In the genomic region with DNA sequence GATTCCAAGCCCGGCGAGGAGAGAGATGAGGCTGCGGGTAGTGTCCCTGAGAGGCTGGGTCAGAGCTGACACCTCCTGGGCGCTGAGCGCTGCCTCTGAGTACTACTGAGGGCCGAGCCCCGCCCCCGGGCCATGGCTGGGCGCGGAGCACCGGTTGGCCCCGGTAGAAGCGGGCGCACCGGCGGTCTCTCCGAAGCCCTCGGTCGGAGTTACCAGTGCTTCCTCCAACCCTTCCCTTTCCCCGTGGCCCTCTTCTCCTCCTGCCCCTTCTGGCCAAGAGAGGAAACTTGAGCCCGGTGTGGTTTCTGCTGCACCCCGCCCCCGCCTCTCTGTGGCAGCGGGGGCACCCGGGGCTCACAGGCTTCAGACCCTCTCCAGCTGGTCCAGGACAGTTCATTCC, we compare ENCODE assay signal across 8 mouse cellular contexts. TPM values are rescaled to one million over a fixed set of nuclear protein-coding genes. Genes with fewer than 3 reads are reported as not detected.
A peak's percentile ranks its signal among the peaks of the same experiment; 100 is the strongest.
DNase-seq lines count a peak whose midpoint lies in the region; ATAC-seq and TF ChIP-seq lines count a peak whose summit lies in the region.

No protein-coding gene starts in this region.

- WGBS in embryonic facial prominence, embryonic 10.5 days = under 1% methylated on average over 25 of the region's 25 CpGs
- WGBS in heart, postnatal 0 days = under 1% methylated on average over 25 of the region's 25 CpGs
- under 1% methylated on average over 25 of the region's 25 CpGs for WGBS in spleen, adult 2 months

- peaks cover 27% of the 10 kb centered on the region for H3K4me1 ChIP-seq in embryonic facial prominence, embryonic 10.5 days
- peaks cover 21% of the 10 kb centered on the region for H3K4me1 ChIP-seq in heart, postnatal 0 days (ENCODE audit: control insufficient read depth, insufficient read depth)
- H3K4me1 ChIP-seq in spleen, adult 2 months (ENCODE audit: control insufficient read depth, insufficient read depth, insufficient read length) = peaks cover 6% of the 10 kb centered on the region

- TF ChIP-seq CTCF in heart, postnatal 0 days (IDR thresholded peaks at IDR 0.05; ENCODE audit: low read depth) = no peak
- peak; percentile 8; the same call in 1 of the 2 replicates for TF ChIP-seq CTCF in spleen, adult 2 months (IDR thresholded peaks at IDR 0.05; ENCODE audit: extremely low read depth, insufficient read depth, insufficient read length, insufficient replicate concordance)

- H3K36me3 ChIP-seq in embryonic facial prominence, embryonic 10.5 days (replicated peaks) = peaks cover 5% of the 10 kb centered on the region
- no peaks in the 10 kb centered on the region for H3K36me3 ChIP-seq in heart, postnatal 0 days (replicated peaks; ENCODE audit: control insufficient read depth, insufficient read depth, low read length)
- no peaks in the 10 kb centered on the region for H3K36me3 ChIP-seq in spleen, adult 2 months (ENCODE audit: control insufficient read depth, insufficient read depth, low read length)

- TF ChIP-seq POLR2A in spleen, adult 2 months (IDR thresholded peaks at IDR 0.05; ENCODE audit: low read depth, low read length) = no peak

- H3K27ac ChIP-seq in embryonic facial prominence, embryonic 10.5 days (replicated peaks) = peak overlapping the region; percentile 81
- H3K27ac ChIP-seq in heart, postnatal 0 days (ENCODE audit: low read depth) = no peak overlapping the region
- H3K27ac ChIP-seq in spleen, adult 2 months (ENCODE audit: insufficient read depth, low read length) = peak overlapping the region; percentile 0; the same call in 1 of the 2 replicates

- no peaks in the 10 kb centered on the region for H3K9me3 ChIP-seq in embryonic facial prominence, embryonic 10.5 days
- no peaks in the 10 kb centered on the region for H3K9me3 ChIP-seq in heart, postnatal 0 days (replicated peaks; ENCODE audit: control insufficient read depth, low read length)

- peak overlapping the region; percentile 59 for H3K9ac ChIP-seq in heart, postnatal 0 days (replicated peaks; ENCODE audit: low read depth, low read length)

- peak; percentile 21; the same call in 1 of the 2 replicates for ATAC-seq in heart, postnatal 0 days (ENCODE audit: insufficient read depth, low read depth)
- peak; percentile 38 for ATAC-seq in megakaryocyte, adult 5-6 weeks (ENCODE audit: poor library complexity, severe bottlenecking)
- ATAC-seq in frontal cortex, adult (ENCODE audit: low TSS enrichment) = no peak

- DNase-seq in heart, adult 11 months = peak; percentile 93
- no peak for DNase-seq in heart, adult 8-10 months (ENCODE audit: low spot score)
- DNase-seq in embryonic facial prominence, embryonic 10.5 days (ENCODE audit: low spot score) = peak; percentile 68
- peak; percentile 51 for DNase-seq in heart, postnatal 0 days (ENCODE audit: low spot score)
- peak; percentile 50 to 74 for DNase-seq in kidney, postnatal 25 days
- DNase-seq in spleen, adult 2 months (ENCODE audit: low read depth in 1 of 2, low spot score in 2 of 2) = peak in 1 of 2 experiments; percentile 36

- H3K4me2 ChIP-seq in heart, postnatal 0 days (ENCODE audit: low read depth, low read length) = peak overlapping the region; percentile 87

- H3K27me3 ChIP-seq in embryonic facial prominence, embryonic 10.5 days (replicated peaks; ENCODE audit: low read depth, poor library complexity, severe bottlenecking) = peaks cover 30% of the 10 kb centered on the region
- H3K27me3 ChIP-seq in heart, postnatal 0 days (ENCODE audit: control insufficient read depth, insufficient read depth, low read length) = no peaks in the 10 kb centered on the region
- H3K27me3 ChIP-seq in spleen, adult 2 months (ENCODE audit: control insufficient read depth, insufficient read depth, low read length) = no peaks in the 10 kb centered on the region

- no peak for TF ChIP-seq EP300 in heart, postnatal 0 days (IDR thresholded peaks at IDR 0.05; ENCODE audit: low read depth)

- peak overlapping the region; percentile 64 for H3K4me3 ChIP-seq in embryonic facial prominence, embryonic 10.5 days
- peak overlapping the region; percentile 49 for H3K4me3 ChIP-seq in heart, postnatal 0 days (ENCODE audit: low read depth, low read length)
- peak overlapping the region; percentile 42 for H3K4me3 ChIP-seq in spleen, adult 2 months (ENCODE audit: extremely low read depth, insufficient read depth, insufficient read length)

RNA-seq across cellular contexts. Expression of a gene that starts 3.0 kb away (rescaled TPM):
- total RNA-seq in heart, adult 8-10 months (2022) = 1 to 10 TPM in 2 of 4 experiments, under 1 TPM in 2; 0.31 to 2.6 (median 0.88) TPM
- polyA plus RNA-seq in embryonic facial prominence, embryonic 10.5 days (2016; fragmentation: Nextera tagmentation; extraction: Ambion mirVana) = 4.7 and 5.9 TPM in 2 replicates
- 1.9 and 2.5 TPM in 2 replicates for total RNA-seq in heart, postnatal 0 days (2014; rRNA removed; ENCODE audit: low replicate concordance)
- polyA plus RNA-seq in heart, postnatal 0 days (2015; fragmentation: Nextera tagmentation; extraction: Ambion mirVana) = 0.93 and 1.2 TPM in 2 replicates
- 205 and 258 TPM in 2 replicates for total RNA-seq in megakaryocyte, adult 5-6 weeks (2015)
- 218 and 249 TPM in 2 replicates for total RNA-seq in megakaryocyte, adult 5-6 weeks (2017)
- 56.5 and 80.1 TPM in 2 replicates for polyA plus RNA-seq in spleen, adult 2 months (2012; rRNA removed)

RNA-seq across cellular contexts. Expression of a gene that starts 14.9 kb away (rescaled TPM):
- total RNA-seq in heart, adult 8-10 months (2022) = 100 to 1,000 TPM; 134 to 164 (median 150) TPM
- 1,897 and 1,928 TPM in 2 replicates for polyA plus RNA-seq in embryonic facial prominence, embryonic 10.5 days (2016; fragmentation: Nextera tagmentation; extraction: Ambion mirVana)
- 37.0 and 88.5 TPM in 2 replicates for total RNA-seq in heart, postnatal 0 days (2014; rRNA removed; ENCODE audit: low replicate concordance)
- 260 and 284 TPM in 2 replicates for polyA plus RNA-seq in heart, postnatal 0 days (2015; fragmentation: Nextera tagmentation; extraction: Ambion mirVana)
- total RNA-seq in megakaryocyte, adult 5-6 weeks (2015) = 320 and 365 TPM in 2 replicates
- total RNA-seq in megakaryocyte, adult 5-6 weeks (2017) = 765 and 767 TPM in 2 replicates
- 62.6 and 65.2 TPM in 2 replicates for polyA plus RNA-seq in spleen, adult 2 months (2012; rRNA removed)

RNA-seq across cellular contexts. Expression of a gene that starts 15.6 kb away (rescaled TPM):
- total RNA-seq in heart, adult 8-10 months (2022) = 10 to 100 TPM; 52.4 to 59.1 (median 57.0) TPM
- 202 and 206 TPM in 2 replicates for polyA plus RNA-seq in embryonic facial prominence, embryonic 10.5 days (2016; fragmentation: Nextera tagmentation; extraction: Ambion mirVana)
- total RNA-seq in heart, postnatal 0 days (2014; rRNA removed; ENCODE audit: low replicate concordance) = 54.1 and 81.6 TPM in 2 replicates
- polyA plus RNA-seq in heart, postnatal 0 days (2015; fragmentation: Nextera tagmentation; extraction: Ambion mirVana) = 41.5 and 42.1 TPM in 2 replicates
- total RNA-seq in megakaryocyte, adult 5-6 weeks (2015) = 56.0 and 60.5 TPM in 2 replicates
- total RNA-seq in megakaryocyte, adult 5-6 weeks (2017) = 113 and 133 TPM in 2 replicates
- 6.4 and 6.8 TPM in 2 replicates for polyA plus RNA-seq in spleen, adult 2 months (2012; rRNA removed)

RNA-seq across cellular contexts. Expression of a gene that starts 17.3 kb away (rescaled TPM):
- 10 to 100 TPM; 48.9 to 55.0 (median 49.4) TPM for total RNA-seq in heart, adult 8-10 months (2022)
- polyA plus RNA-seq in embryonic facial prominence, embryonic 10.5 days (2016; fragmentation: Nextera tagmentation; extraction: Ambion mirVana) = 281 and 285 TPM in 2 replicates
- 109 and 117 TPM in 2 replicates for total RNA-seq in heart, postnatal 0 days (2014; rRNA removed; ENCODE audit: low replicate concordance)
- 124 TPM in 2 replicates for polyA plus RNA-seq in heart, postnatal 0 days (2015; fragmentation: Nextera tagmentation; extraction: Ambion mirVana)
- total RNA-seq in megakaryocyte, adult 5-6 weeks (2015) = 246 and 255 TPM in 2 replicates
- 87.7 and 93.9 TPM in 2 replicates for total RNA-seq in megakaryocyte, adult 5-6 weeks (2017)
- polyA plus RNA-seq in spleen, adult 2 months (2012; rRNA removed) = 43.2 and 46.8 TPM in 2 replicates

RNA-seq across cellular contexts. Expression of a gene that starts 55.2 kb away (rescaled TPM):
- not detected for total RNA-seq in heart, adult 8-10 months (2022)
- 0.16 and 0.29 TPM in 2 replicates for polyA plus RNA-seq in embryonic facial prominence, embryonic 10.5 days (2016; fragmentation: Nextera tagmentation; extraction: Ambion mirVana)
- total RNA-seq in heart, postnatal 0 days (2014; rRNA removed; ENCODE audit: low replicate concordance) = not detected in 2 replicates
- polyA plus RNA-seq in heart, postnatal 0 days (2015; fragmentation: Nextera tagmentation; extraction: Ambion mirVana) = 0.10 TPM in 1 of 2 replicates, not detected in the other
- total RNA-seq in megakaryocyte, adult 5-6 weeks (2015) = 2.9 and 3.8 TPM in 2 replicates
- total RNA-seq in megakaryocyte, adult 5-6 weeks (2017) = 1.7 and 3.3 TPM in 2 replicates
- 0.33 and 0.49 TPM in 2 replicates for polyA plus RNA-seq in spleen, adult 2 months (2012; rRNA removed)

Comparison
In these comparisons a context has a peak if more than half of its experiments do, and no peak if none do; other contexts are left out.
1. RNA of a gene that starts 3.0 kb away (total RNA-seq): 205 to 258 TPM in megakaryocyte, adult 5-6 weeks; 1.9 to 2.5 TPM in heart, postnatal 0 days and 0.31 to 2.6 TPM in heart, adult 8-10 months; every median in the first group is over 10 times any median in the second.
2. Peak in every context shown above with its lines, with median percentiles within 50 percentile points of each other: H3K4me3 ChIP-seq.